24 mouse cellular contexts compared by ENCODE assay signal in the genomic region with DNA sequence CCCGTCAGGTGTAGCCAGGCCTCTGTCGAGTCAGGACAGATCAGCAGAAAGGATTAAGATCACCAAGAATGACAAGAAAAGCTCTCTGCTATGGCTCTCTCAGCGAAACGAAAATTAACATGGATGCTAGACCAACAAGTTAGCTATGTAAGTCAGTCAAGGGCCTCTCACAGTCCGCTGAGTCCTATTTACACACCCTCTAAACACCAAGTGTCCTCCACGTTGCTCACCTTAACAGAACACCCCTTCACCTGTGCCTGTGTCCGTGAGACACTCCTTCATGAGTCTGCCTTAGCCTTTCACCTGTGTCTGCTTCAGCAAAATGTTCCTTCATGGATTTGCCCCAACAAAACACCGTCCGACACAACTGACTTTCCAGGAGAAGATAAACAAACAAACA.
"Had no signal": no experiment of that assay in that cellular context is flagged by ENCODE, and none has a peak within 500 bp of the region (broad histone marks: within the 10 kb centered on the region; RNA-seq: fewer than 3 reads in every experiment).

No protein-coding gene starts in this region.

- H3K27me3 ChIP-seq: hindbrain, embryonic 13.5 days; hindbrain, embryonic 15.5 days; kidney, embryonic 15.5 days; limb, embryonic 13.5 days; limb, embryonic 15.5 days had no signal

- H3K9me3 ChIP-seq: heart, embryonic 10.5 days; heart, embryonic 12.5 days; hindbrain, embryonic 13.5 days; hindbrain, embryonic 15.5 days; kidney, embryonic 15.5 days; limb, embryonic 15.5 days had no signal

- H3K4me1 ChIP-seq: hindbrain, embryonic 13.5 days; hindbrain, embryonic 15.5 days; limb, embryonic 13.5 days; limb, embryonic 15.5 days had no signal

- H3K9ac ChIP-seq: forebrain, postnatal 0 days; heart, embryonic 12.5 days; hindbrain, embryonic 13.5 days; hindbrain, embryonic 15.5 days; kidney, embryonic 15.5 days; limb, embryonic 13.5 days; limb, embryonic 15.5 days had no signal

- H3K4me3 ChIP-seq: heart, adult 2 months; heart, embryonic 10.5 days; heart, embryonic 12.5 days; hindbrain, embryonic 13.5 days; hindbrain, embryonic 15.5 days; kidney, embryonic 15.5 days; limb, embryonic 13.5 days; limb, embryonic 15.5 days had no signal

- ATAC-seq: forebrain, postnatal 0 days; hindbrain, postnatal 0 days; intestine, embryonic 16.5 days had no signal

- H3K4me2 ChIP-seq: heart, embryonic 12.5 days; hindbrain, embryonic 13.5 days; hindbrain, embryonic 15.5 days; kidney, embryonic 15.5 days; limb, embryonic 13.5 days; limb, embryonic 15.5 days had no signal

- DNase-seq: forebrain, postnatal 0 days; gastrocnemius, postnatal 14 days; gastrocnemius, postnatal 36 days; heart, adult 11 months; heart, adult 2 months; heart, postnatal 10 days; heart, postnatal 4 days; kidney, adult 11 months; kidney, adult 2 months; kidney, adult 9 months; kidney, postnatal 14 days; kidney, postnatal 36 days; layer of hippocampus, postnatal 36 days; left cerebral cortex, postnatal 4 days had no signal

- H3K27ac ChIP-seq: heart, adult 2 months; heart, embryonic 10.5 days; hindbrain, embryonic 13.5 days; hindbrain, embryonic 15.5 days; hindbrain, postnatal 0 days; kidney, embryonic 15.5 days; kidney, postnatal 0 days; limb, embryonic 13.5 days; limb, embryonic 15.5 days had no signal

- H3K36me3 ChIP-seq: heart, embryonic 10.5 days; heart, embryonic 12.5 days; hindbrain, embryonic 15.5 days; kidney, embryonic 15.5 days; limb, embryonic 13.5 days had no signal
